Mouse (Mus musculus) gastrocnemius, adult 18-20 months (tissue): ENCODE results near the gene Mastl. TPM values are rescaled to one million over a fixed set of nuclear protein-coding genes. Genes with fewer than 3 reads are reported as not detected.

ENCODE experiments used
- total RNA-seq, 2 experiments: library from RNA; stranded (reverse); gene quantifications; 2 replicates each; pipeline ENCODE4 v1.2.3; 2021

Gene Mastl
- total RNA-seq, 2 experiments from 2014 or later, result 0.41 to 0.50 TPM

Other genes starting within 250 kb of the Mastl start
- gene Abi1, start 115.8 kb downstream of the Mastl start, total RNA-seq, result 10 to 100 TPM; 17.4 to 22.4 TPM
- 10 to 100 TPM; 26.8 to 27.8 TPM for gene Acbd5, start 87.9 kb downstream of the Mastl start, total RNA-seq
- gene Yme1l1, start 345 bp upstream of the Mastl start, total RNA-seq, result 10 to 100 TPM; 52.5 to 62.4 TPM
- gene 4931423N10Rik, start 51.5 kb upstream of the Mastl start, total RNA-seq, result not detected
- not detected for gene Nxph2, start 165.2 kb upstream of the Mastl start, total RNA-seq